Mouse (Mus musculus) liver, postnatal 0 days (tissue): ENCODE data around the gene Arsg. TPM values are rescaled to one million over a fixed set of nuclear protein-coding genes. Genes with fewer than 3 reads are reported as not detected.

Experiments used
- ATAC-seq: fragments of 200-750 bp; cut with Nextera tagmentation; 2 replicates; pipeline ENCODE4 v1.8.0; 2017; ENCODE audit warnings: mild to moderate bottlenecking, moderate library complexity
- DNase-seq: peaks from one replicate; pipeline ENCODE4 v3.0.0-alpha.2; 2016
- H3K27ac ChIP-seq: fragments of 300-500 bp; sonication (generic); 2 replicates; pipeline ENCODE4 v1.5.1; 2014; ENCODE audit warnings: antibody characterized with exemption, moderate library complexity, mild to moderate bottlenecking, low read depth
- H3K27me3 ChIP-seq: fragments of 300-500 bp; sonication (generic); 2 replicates; pipeline ENCODE4 v1.6.1; 2014; ENCODE audit warnings: low read length, control low read depth, mixed read lengths; ENCODE audit not compliant: insufficient read depth
- H3K36me3 ChIP-seq: fragments of 300-500 bp; sonication (generic); replicated peaks from 2 replicates; pipeline ENCODE4 v1.6.1; 2014; ENCODE audit warnings: mild to moderate bottlenecking, control low read depth, low read length, moderate library complexity, mixed read lengths; ENCODE audit not compliant: insufficient read depth
- H3K4me1 ChIP-seq: fragments of 300-500 bp; sonication (generic); 2 replicates; pipeline ENCODE4 v1.6.1; 2014; ENCODE audit warnings: antibody characterized with exemption, mild to moderate bottlenecking, control low read depth; ENCODE audit not compliant: insufficient read depth
- H3K4me2 ChIP-seq: fragments of 300-500 bp; sonication (generic); 2 replicates; pipeline ENCODE4 v1.6.1; 2014; ENCODE audit warnings: low read depth, mild to moderate bottlenecking, low read length, moderate library complexity, mixed read lengths
- H3K4me3 ChIP-seq: fragments of 300-500 bp; sonication (generic); 2 replicates; pipeline ENCODE4 v1.5.1; 2014; ENCODE audit warnings: low read depth, low read length
- H3K9ac ChIP-seq: fragments of 300-500 bp; sonication (generic); replicated peaks from 2 replicates; pipeline ENCODE4 v1.6.1; 2014; ENCODE audit warnings: mild to moderate bottlenecking, moderate library complexity
- H3K9me3 ChIP-seq: fragments of 300-500 bp; sonication (generic); 2 replicates; pipeline ENCODE4 v1.6.1; 2016; ENCODE audit warnings: mild to moderate bottlenecking, control low read depth, low read length, mixed read lengths
- CTCF ChIP-seq: sonication (generic); IDR thresholded peaks from 2 replicates; pipeline ENCODE4 v1.5.1; 2016; ENCODE audit warnings: antibody characterized with exemption, low read depth
- EP300 ChIP-seq: IDR thresholded peaks from 2 replicates; pipeline ENCODE4 v1.6.1; 2016; ENCODE audit warnings: antibody characterized with exemption, low read depth, mild to moderate bottlenecking
- WGBS: fragments of 180-500 bp; shearing (Covaris S2); extraction: QIAGEN DNeasy Blood & Tissue Kit; methylation state at CpG from one replicate; pipeline ENCODE4 v1.1.7; 2014; ENCODE audit not compliant: insufficient replicate concordance; 5-methylcytosine and 5-hydroxymethylcytosine counted together
- polyA plus RNA-seq: library from polyadenylated mRNA; unstranded; fragments of >200 nt; fragmentation: Nextera tagmentation; extraction: Ambion mirVana; gene quantifications from 2 replicates; pipeline ENCODE4 v1.2.1, GENCODE M21; 2015

Gene Arsg
- polyA plus RNA-seq, 1 experiment from 2014 or later: 13.1 TPM

DNA sequence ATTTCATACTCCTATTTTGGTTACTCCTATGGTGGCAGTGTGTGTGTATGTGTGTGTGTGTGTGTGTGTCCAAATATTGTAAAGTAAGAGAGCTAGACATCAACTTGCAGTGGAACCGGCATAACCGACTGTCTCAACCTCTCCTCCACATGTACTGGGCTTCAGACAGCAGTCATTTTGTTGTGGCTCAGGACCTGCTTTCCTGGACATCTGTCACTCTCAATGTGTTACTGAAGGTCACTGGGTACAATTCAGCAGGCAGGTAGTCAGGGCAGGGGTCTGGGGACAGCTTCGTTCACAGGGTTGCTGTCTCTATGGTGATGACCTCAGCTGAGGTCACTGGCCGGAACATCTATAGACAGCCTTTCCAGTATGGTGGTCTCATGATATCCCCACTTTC is 32.6 kb downstream of the Arsg start:
- DNase-seq (no peak), ATAC-seq (no peak)
- H3K9me3 ChIP-seq: no peaks in the 10 kb centered on the region; the same call in 1 of the 2 replicates
- no peaks in the 10 kb centered on the region for H3K27me3 ChIP-seq
- no peak overlapping the region for H3K9ac ChIP-seq
- H3K36me3 ChIP-seq: no peaks in the 10 kb centered on the region
- H3K4me3 ChIP-seq: no peak overlapping the region
- peaks cover 9% of the 10 kb centered on the region for H3K4me1 ChIP-seq
- no peak for TF ChIP-seq CTCF
- no peak for TF ChIP-seq EP300
- WGBS: 84% methylated on average over 4 of the region's 4 CpGs
- no peak overlapping the region for H3K4me2 ChIP-seq
- no peak overlapping the region for H3K27ac ChIP-seq

DNA sequence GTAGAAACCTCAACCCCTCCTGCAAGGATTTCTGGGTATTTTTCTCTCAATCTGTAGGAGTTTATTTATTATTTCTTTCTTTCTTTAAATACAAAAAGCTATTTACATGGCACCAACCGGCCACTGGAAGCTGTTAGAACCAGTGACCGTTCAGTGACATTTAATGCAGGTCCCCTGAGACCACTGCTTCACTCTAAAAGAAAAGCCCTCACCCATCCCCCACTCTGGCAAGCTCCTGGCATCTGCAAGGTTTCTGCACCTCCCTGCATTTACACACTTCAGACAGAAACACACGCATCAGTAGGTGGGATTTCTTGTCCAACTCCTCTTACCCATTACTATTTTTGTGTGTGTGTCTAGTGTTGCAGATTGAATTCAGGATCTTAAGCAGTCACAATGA is 33.9 kb downstream of the Arsg start:
- Histone ChIP-seq H3K9ac (no peak overlapping the region), H3K27me3 (no peaks in the 10 kb centered on the region), H3K4me2 (no peak overlapping the region), H3K27ac (no peak overlapping the region), H3K4me3 (no peak overlapping the region), H3K9me3 (no peaks in the 10 kb centered on the region; the same call in 1 of the 2 replicates), H3K36me3 (no peaks in the 10 kb centered on the region), H3K4me1 (peaks cover 9% of the 10 kb centered on the region)
- TF ChIP-seq CTCF (no peak), EP300 (no peak)
- 82% methylated on average over 3 of the region's 3 CpGs for WGBS
- DNase-seq (no peak), ATAC-seq (no peak)

DNA sequence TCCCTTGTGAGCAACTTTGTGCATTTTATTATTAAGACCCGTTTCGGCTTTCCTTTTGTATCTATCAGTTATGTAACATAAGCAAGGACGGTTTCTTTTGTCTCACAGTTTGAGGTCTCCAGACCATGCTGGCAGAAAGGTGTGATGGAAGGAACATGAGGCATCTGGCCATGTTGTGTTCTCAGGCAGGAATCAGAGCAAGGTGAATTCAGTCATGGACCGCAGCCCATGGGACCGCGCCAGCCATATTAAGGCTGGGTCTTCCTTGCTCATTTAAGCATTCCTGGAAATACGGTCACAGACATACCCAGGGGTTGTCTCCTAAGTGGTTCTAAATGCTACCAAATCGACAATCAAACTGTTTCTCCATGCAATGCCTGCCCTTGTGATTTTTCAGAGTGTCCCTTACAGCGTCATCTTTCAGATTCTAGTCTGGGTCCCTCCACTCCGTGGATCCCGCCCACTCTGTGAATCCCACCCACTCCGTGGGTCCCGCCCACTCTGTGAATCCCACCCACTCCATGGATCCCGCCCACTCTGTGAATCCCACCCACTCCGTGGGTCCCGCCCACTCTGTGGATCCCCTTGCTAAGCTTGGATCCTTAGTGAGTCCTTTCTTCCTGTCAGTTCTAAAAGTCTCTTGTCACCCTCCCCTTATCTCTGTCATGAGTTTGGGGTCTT is 40.0 kb downstream of the Arsg start:
- ATAC-seq (no peak), DNase-seq (no peak)
- no peaks in the 10 kb centered on the region for H3K27me3 ChIP-seq
- no peaks in the 10 kb centered on the region; the same call in 1 of the 2 replicates for H3K9me3 ChIP-seq
- H3K4me3 ChIP-seq: no peak overlapping the region
- WGBS: 81% methylated on average over 16 of the region's 16 CpGs
- peaks cover 8% of the 10 kb centered on the region; the same call in 1 of the 2 replicates for H3K4me1 ChIP-seq
- no peak overlapping the region for H3K27ac ChIP-seq
- no peaks in the 10 kb centered on the region for H3K36me3 ChIP-seq
- no peak overlapping the region for H3K4me2 ChIP-seq
- TF ChIP-seq CTCF (no peak), EP300 (no peak)
- no peak overlapping the region for H3K9ac ChIP-seq

DNA sequence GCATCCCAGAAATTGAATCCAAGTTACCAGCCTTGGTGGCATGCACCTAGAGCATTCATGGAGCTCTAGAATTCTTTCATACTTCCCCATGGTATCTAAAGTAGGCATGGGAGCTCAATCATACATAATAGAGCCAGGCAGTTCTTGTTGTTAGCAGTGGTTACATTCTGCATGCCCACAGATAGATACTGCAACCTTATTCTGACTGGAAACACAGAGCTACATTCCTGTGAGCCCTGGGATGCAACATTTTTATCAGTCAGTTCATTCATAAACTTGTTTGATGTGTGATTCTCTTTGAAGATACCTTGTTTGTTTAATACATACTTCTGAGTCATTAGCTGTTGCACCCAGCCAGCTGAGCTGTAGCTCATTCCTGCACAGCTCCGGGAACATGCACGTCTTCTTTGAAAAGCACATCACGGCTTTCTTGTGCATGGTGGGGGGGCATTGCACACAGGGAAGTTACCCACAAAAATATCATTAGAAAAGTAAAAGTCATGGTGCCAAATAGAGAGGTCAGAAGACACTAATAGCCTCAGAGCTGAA is 41.0 kb downstream of the Arsg start:
- Histone ChIP-seq H3K4me2 (no peak overlapping the region), H3K9ac (no peak overlapping the region), H3K36me3 (no peaks in the 10 kb centered on the region), H3K4me3 (no peak overlapping the region), H3K9me3 (no peaks in the 10 kb centered on the region; the same call in 1 of the 2 replicates), H3K27ac (no peak overlapping the region), H3K4me1 (peaks cover 8% of the 10 kb centered on the region; the same call in 1 of the 2 replicates), H3K27me3 (no peaks in the 10 kb centered on the region)
- DNase-seq: no peak
- WGBS: 85% methylated on average over 3 of the region's 3 CpGs
- TF ChIP-seq EP300 (no peak), CTCF (no peak)
- no peak for ATAC-seq

DNA sequence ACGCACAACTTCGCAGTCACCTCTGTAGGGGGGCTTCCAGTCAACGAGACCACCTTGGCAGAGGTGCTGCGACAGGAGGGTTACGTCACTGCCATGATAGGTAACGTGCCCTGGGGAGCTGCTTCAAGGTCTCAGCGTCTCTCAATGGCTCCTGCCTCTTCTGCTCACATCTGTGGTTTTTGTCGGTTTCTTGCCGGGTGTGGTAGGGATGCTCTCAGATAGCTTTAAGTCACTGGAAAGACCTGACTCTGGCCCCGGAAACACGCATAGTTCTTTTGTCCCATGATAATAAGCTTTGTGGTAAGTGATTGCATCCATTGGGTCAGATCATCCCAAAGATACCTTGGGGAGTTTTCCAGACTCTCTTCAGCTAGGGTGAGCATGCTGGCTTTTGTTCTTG is 44.2 kb downstream of the Arsg start:
- no peak for TF ChIP-seq EP300
- TF ChIP-seq CTCF: no peak
- H3K4me3 ChIP-seq: no peak overlapping the region
- H3K4me2 ChIP-seq: no peak overlapping the region
- H3K36me3 ChIP-seq: no peaks in the 10 kb centered on the region
- DNase-seq: no peak
- H3K9ac ChIP-seq: no peak overlapping the region
- no peaks in the 10 kb centered on the region for H3K9me3 ChIP-seq
- ATAC-seq: no peak
- WGBS: 72% methylated on average over 11 of the region's 11 CpGs
- no peak overlapping the region for H3K27ac ChIP-seq
- peaks cover 8% of the 10 kb centered on the region; the same call in 1 of the 2 replicates for H3K4me1 ChIP-seq
- H3K27me3 ChIP-seq: no peaks in the 10 kb centered on the region

DNA sequence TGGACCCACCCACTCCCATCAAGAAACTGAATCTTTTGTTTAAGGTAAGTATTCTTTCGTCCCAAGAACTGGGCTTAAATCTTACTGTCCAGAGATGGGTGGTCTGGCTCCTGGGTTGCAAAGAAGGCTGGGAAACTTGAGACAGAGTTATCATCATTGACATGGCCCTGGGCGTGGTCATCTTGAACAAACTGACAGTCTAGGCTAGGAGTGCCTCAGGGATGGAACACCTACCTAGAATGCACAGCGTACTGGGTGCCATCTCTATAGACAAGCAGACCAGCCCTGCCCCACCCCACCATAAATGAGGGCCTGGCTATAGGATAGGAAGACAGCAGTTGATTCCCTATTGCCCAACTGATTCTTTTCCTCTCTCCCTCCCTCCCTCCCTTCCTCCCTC is 44.6 kb downstream of the Arsg start:
- H3K27ac ChIP-seq: no peak overlapping the region
- 64% methylated on average over 3 of the region's 3 CpGs for WGBS

More for the DNA sequence above, 44.6 kb downstream of the Arsg start:
- Histone ChIP-seq H3K4me2 (no peak overlapping the region), H3K4me1 (peaks cover 8% of the 10 kb centered on the region; the same call in 1 of the 2 replicates), H3K4me3 (no peak overlapping the region), H3K36me3 (no peaks in the 10 kb centered on the region), H3K27me3 (no peaks in the 10 kb centered on the region), H3K9ac (no peak overlapping the region), H3K9me3 (no peaks in the 10 kb centered on the region)
- no peak for TF ChIP-seq CTCF
- TF ChIP-seq EP300: no peak
- ATAC-seq: peak; percentile 76
- DNase-seq: no peak
